Mouse (Mus musculus) hindbrain, embryonic 10.5 days (tissue): ENCODE results near the gene Tmem120b. TPM values are rescaled to one million over a fixed set of nuclear protein-coding genes. Genes with fewer than 3 reads are reported as not detected.

Source experiments
- DNase-seq: peaks from one replicate; pipeline ENCODE4 v3.0.0-alpha.2; 2017; ENCODE audit warnings: low spot score
- H3K27ac ChIP-seq: fragments of 300-500 bp; sonication (generic); 2 replicates; pipeline ENCODE4 v1.5.1; 2016; ENCODE audit warnings: mild to moderate bottlenecking, moderate library complexity
- H3K27me3 ChIP-seq: fragments of 300-500 bp; sonication (generic); 2 replicates; pipeline ENCODE4 v1.6.1; 2016; ENCODE audit warnings: mild to moderate bottlenecking; ENCODE audit not compliant: poor library complexity, insufficient read depth, severe bottlenecking
- H3K36me3 ChIP-seq: fragments of 300-500 bp; sonication (generic); 2 replicates; pipeline ENCODE4 v1.6.1; 2016; ENCODE audit warnings: mild to moderate bottlenecking, moderate library complexity
- H3K4me1 ChIP-seq: fragments of 300-500 bp; sonication (generic); replicated peaks from 2 replicates; pipeline ENCODE4 v1.6.1; 2016; ENCODE audit warnings: mild to moderate bottlenecking
- H3K4me3 ChIP-seq: fragments of 300-500 bp; sonication (generic); 2 replicates; pipeline ENCODE4 v1.5.1; 2016; ENCODE audit warnings: mild to moderate bottlenecking, moderate library complexity
- H3K9me3 ChIP-seq: fragments of 300-500 bp; sonication (generic); 2 replicates; pipeline ENCODE4 v1.6.1; 2016; ENCODE audit warnings: mild to moderate bottlenecking, moderate library complexity
- WGBS: fragments of 180-500 bp; shearing (Covaris S2); methylation state at CpG from one replicate; pipeline ENCODE4 v1.1.7; 2016; 5-methylcytosine and 5-hydroxymethylcytosine counted together
- polyA plus RNA-seq: library from polyadenylated mRNA; unstranded; fragments of >200 nt; fragmentation: Nextera tagmentation; extraction: Ambion mirVana; gene quantifications from 2 replicates; pipeline ENCODE4 v1.2.1, GENCODE M21; 2016

The Tmem120b gene
- polyA plus RNA-seq, 1 experiment from 2014 or later: 12.9 TPM

DNA sequence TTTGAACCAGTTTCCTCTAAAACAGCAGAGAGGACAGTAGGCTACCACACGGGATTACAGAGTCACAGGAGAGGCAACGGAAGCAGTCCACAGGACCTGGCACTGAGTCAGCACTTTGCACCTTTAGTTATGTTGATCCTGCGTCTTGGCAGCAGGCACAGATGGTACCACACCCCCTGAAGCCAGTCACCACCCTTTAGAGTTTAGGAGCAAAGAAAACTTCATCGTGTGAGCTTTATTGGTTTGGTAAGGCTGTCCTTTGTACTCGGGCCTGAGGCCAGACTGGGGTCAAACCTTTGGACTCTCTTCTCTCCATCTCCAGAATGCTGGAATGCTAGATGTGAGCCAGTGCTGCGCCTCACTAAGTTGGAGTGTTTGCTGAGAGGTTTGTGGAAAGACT is 32.7 kb upstream of the Tmem120b start:
- no peak overlapping the region for H3K4me3 ChIP-seq
- H3K27me3 ChIP-seq: no peaks in the 10 kb centered on the region
- H3K4me1 ChIP-seq: peaks cover 20% of the 10 kb centered on the region
- 0 out of 2 replicates have a peak, but pooled peaks cover 3% of the 10 kb centered on the region for H3K9me3 ChIP-seq
- DNase-seq: no peak
- WGBS: 36% methylated on average over 6 of the region's 6 CpGs
- H3K36me3 ChIP-seq: peaks cover 17% of the 10 kb centered on the region
- H3K27ac ChIP-seq: no peak overlapping the region

DNA sequence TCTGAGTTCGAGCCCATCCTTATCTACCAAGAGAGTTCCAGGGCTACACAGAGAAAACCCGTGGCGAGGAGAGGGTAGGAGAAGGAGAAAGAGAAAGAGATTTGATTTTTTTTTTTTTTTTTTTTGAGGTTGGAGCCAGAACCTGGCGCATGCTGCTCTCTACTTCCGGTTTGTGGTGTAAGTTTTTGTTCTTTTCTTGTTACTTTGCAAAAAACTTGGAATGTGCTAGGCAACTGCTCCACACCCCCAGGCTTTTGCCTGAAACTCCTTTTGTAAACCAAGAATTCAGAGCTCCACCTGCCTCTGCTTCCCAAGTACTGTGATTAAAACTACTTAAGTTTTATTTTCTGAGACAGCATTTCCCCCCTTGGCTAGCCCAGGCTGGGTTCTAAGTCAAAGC is 30.1 kb upstream of the Tmem120b start:
- no peak overlapping the region for H3K4me3 ChIP-seq
- H3K9me3 ChIP-seq: no peaks in the 10 kb centered on the region
- peaks cover 26% of the 10 kb centered on the region for H3K4me1 ChIP-seq
- 89% methylated on average over 5 of the region's 5 CpGs for WGBS
- no peaks in the 10 kb centered on the region for H3K27me3 ChIP-seq
- no peak overlapping the region for H3K27ac ChIP-seq
- DNase-seq: no peak
- H3K36me3 ChIP-seq: no peaks in the 10 kb centered on the region

DNA sequence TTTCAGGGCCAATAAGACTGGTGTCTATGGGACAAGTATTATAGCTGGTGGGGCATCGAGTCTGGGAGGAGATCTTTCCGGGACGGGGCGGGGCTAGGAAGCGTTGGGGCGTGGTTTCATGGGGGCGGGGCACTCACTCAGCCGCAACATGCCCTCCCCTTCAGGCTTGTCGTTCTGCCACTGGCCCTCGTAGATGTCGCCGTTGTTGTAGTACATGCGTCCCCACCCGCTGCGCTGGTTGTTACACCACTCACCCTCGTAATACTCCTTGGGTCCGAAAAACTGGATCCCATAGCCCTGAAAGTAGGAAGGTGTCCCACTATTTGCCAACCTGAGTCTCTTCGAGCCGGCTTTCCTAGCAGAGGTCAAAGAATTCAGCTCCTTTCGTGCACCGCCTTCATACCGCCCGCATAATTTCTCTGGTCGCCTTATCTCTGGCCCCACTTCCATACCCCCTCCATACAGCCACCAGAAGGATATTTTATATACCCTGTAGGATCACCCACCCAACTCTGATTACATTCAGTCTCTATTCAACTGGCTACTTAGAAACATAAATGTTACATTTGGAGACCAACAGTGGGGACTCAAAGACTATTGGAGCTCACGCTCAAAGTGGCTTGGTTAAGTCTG is 29.0 kb upstream of the Tmem120b start:
- H3K27ac ChIP-seq: peak overlapping the region; percentile 62
- WGBS: 5% methylated on average over 25 of the region's 25 CpGs

DNA sequence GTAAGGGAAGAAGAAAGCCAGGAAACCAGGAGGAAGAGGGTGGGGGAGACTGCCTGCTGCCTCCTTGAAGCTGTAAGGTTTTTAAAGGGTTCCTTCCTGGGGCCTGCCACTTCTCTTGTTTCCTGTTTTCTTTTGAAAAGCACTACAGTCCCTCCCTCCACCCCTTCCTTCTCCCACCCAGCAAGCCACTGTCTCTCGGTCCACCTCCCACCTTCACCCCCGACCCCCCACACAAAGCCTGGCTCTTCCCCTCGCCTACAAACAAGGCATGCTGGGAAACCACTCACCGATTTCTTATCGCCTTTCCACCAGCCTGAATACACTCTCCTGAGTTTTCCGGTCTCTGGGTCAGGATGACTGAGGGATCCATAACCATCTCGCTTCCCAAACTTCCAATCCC is 27.4 kb upstream of the Tmem120b start:
- peak overlapping the region; percentile 68 for H3K27ac ChIP-seq
- H3K36me3 ChIP-seq: no peaks in the 10 kb centered on the region
- 56% methylated on average over 7 of the region's 7 CpGs for WGBS
- H3K27me3 ChIP-seq: no peaks in the 10 kb centered on the region
- DNase-seq: no peak
- H3K4me3 ChIP-seq: no peak overlapping the region
- peaks cover 21% of the 10 kb centered on the region for H3K4me1 ChIP-seq
- no peaks in the 10 kb centered on the region for H3K9me3 ChIP-seq

More for the DNA sequence above, 29.0 kb upstream of the Tmem120b start:
- peak; percentile 69 for DNase-seq
- H3K4me1 ChIP-seq: peaks cover 26% of the 10 kb centered on the region
- no peaks in the 10 kb centered on the region for H3K9me3 ChIP-seq
- H3K4me3 ChIP-seq: peak overlapping the region; percentile 51
- no peaks in the 10 kb centered on the region for H3K27me3 ChIP-seq
- no peaks in the 10 kb centered on the region for H3K36me3 ChIP-seq

DNA sequence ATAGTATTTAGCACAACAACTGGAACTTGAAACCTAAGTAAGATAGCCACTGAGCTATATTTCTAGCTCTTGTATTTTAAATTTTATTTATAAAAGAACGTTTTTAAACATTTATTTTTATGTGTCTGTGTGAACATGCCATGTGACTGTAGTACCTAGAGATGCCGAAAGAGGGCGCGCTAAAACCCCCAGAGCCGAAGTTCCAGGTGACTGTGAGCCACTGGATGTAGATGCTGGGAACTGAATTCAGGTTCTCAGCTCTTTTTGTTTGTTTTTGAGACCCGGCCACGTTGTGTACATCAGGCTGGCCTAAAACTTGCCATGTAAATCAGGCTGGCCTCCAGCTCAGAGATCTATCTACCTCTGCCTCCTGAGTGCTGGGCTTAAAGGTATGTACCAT is 24.4 kb upstream of the Tmem120b start:
- H3K4me3 ChIP-seq: no peak overlapping the region
- H3K36me3 ChIP-seq: no peaks in the 10 kb centered on the region
- no peak overlapping the region for H3K27ac ChIP-seq
- H3K4me1 ChIP-seq: peaks cover 22% of the 10 kb centered on the region
- no peaks in the 10 kb centered on the region for H3K27me3 ChIP-seq
- H3K9me3 ChIP-seq: no peaks in the 10 kb centered on the region
- 19% methylated on average over 7 of the region's 7 CpGs for WGBS
- DNase-seq: no peak

DNA sequence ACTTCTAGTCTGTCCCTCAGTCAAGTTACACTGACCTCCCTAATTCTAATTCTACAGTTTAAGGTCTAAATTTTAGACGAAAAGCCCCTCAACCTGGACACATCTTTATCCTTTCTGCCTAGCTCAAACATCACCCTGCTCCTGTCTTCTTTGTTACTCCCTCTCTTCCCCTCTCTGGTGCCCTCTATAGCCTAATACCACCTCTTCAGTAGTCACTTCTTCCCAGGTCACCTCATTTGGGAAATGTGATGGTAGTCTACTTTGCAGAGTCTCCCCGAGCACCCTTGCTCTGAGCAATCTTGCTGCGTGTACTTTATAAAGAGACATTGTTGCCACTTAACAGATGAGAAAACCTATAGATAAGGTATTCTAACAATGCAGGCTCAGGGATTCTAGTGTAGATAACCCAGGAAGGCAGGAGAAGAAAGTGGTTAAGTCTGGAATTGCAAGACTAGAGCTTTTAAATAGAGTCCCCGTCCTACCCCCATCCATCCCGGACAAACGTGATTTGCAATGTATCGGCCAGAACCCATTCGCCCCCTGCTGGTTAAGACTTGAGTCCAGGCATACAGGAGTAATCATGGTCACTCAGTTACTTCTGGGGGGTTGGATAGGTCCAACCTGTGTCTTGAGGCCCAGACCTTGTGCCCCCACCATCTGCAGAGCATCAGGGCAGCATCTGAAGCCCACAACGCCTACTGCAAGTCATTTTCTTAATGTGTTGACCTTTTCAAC is 22.5 kb upstream of the Tmem120b start:
- DNase-seq: peak; percentile 53
- Histone ChIP-seq H3K27ac (0 out of 2 replicates have a peak overlapping the region, but pooled peaks have one; percentile 54), H3K27me3 (no peaks in the 10 kb centered on the region), H3K4me1 (peaks cover 21% of the 10 kb centered on the region), H3K36me3 (no peaks in the 10 kb centered on the region), H3K9me3 (no peaks in the 10 kb centered on the region), H3K4me3 (no peak overlapping the region)
- WGBS: 46% methylated on average over 9 of the region's 9 CpGs

DNA sequence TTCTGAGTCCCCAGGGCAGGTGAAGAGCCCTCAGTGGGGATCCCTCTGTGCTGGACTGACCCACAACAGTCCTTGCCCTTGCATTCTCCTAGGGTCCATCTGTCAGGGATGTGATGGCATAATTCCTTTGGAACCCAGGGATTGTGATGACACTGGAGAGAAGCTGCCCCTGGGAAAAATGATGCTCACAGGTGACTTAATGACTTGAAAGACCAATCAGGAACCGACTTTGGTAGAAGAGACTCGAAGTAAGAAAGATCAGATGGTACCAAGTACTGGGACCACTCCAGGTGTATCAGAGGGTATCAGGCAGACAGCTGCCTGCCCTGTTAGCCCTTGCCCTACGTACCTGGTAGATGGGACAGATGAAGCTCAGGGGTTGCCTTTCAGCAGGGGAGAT is 21.3 kb upstream of the Tmem120b start, which contains the start of gene Morn3:
Gene Morn3 (minus strand): TSS at position 101 of the 400 bp plus-strand sequence.
- Histone ChIP-seq H3K36me3 (no peaks in the 10 kb centered on the region), H3K4me3 (no peak within 1 kb of the TSS), H3K27ac (peak within 1 kb of the TSS; percentile 54; the same call in 1 of the 2 replicates), H3K4me1 (peaks cover 16% of the 10 kb centered on the region), H3K27me3 (no peaks in the 10 kb centered on the region), H3K9me3 (0 out of 2 replicates have a peak, but pooled peaks cover 3% of the 10 kb centered on the region)
- WGBS: 84% methylated on average over 3 of the region's 3 CpGs
- no peak for DNase-seq

DNA sequence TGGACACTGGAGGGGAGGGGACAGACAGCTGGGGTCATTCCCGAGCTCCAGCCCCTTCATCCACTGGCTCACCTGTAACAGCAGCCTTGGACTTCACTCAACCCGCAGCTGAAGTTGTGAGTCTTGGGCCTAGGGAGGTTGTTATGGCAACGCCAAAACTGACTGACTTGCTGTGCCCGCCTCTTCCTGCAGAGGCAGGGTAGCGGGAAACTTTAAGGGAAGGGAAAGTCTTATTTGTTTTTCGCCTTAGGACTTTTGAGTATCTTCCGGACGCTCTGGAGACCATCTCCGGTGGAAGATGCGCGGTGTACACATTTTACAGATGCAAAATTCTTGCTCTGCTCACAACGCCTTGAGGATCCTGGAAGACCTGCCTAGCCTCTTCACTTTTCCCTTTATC is 18.9 kb upstream of the Tmem120b start:
- Histone ChIP-seq H3K27me3 (no peaks in the 10 kb centered on the region), H3K4me1 (peaks cover 16% of the 10 kb centered on the region), H3K27ac (peak overlapping the region; percentile 84), H3K9me3 (0 out of 2 replicates have a peak, but pooled peaks cover 4% of the 10 kb centered on the region), H3K4me3 (peak overlapping the region; percentile 46), H3K36me3 (no peaks in the 10 kb centered on the region)
- peak; percentile 69 for DNase-seq
- WGBS: 3% methylated on average over 12 of the region's 12 CpGs

DNA sequence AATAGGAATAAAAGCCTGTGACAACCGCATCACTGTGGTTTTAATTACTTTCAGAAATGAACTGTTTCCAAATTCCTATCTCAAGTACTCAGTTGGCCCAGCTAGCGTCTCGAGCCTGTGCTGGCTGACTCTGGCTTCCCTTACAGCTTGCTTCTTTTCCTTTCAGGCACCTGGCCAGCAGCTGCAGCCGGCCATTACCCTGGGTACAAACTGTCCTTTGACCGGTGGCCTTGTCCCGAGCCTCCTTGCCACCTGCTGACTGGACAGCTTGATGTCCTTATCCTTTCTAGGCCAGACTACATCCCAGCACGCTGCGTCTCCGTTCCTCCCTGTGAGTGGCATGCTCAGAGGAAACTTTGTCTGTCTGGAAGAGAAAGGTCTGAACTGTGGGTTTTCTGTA is 17.3 kb upstream of the Tmem120b start:
- no peak overlapping the region for H3K27ac ChIP-seq
- H3K4me1 ChIP-seq: peaks cover 13% of the 10 kb centered on the region
- no peaks in the 10 kb centered on the region for H3K27me3 ChIP-seq
- H3K9me3 ChIP-seq: 0 out of 2 replicates have a peak, but pooled peaks cover 4% of the 10 kb centered on the region
- no peaks in the 10 kb centered on the region for H3K36me3 ChIP-seq
- no peak for DNase-seq
- no peak overlapping the region for H3K4me3 ChIP-seq
- WGBS: 87% methylated on average over 9 of the region's 9 CpGs

DNA sequence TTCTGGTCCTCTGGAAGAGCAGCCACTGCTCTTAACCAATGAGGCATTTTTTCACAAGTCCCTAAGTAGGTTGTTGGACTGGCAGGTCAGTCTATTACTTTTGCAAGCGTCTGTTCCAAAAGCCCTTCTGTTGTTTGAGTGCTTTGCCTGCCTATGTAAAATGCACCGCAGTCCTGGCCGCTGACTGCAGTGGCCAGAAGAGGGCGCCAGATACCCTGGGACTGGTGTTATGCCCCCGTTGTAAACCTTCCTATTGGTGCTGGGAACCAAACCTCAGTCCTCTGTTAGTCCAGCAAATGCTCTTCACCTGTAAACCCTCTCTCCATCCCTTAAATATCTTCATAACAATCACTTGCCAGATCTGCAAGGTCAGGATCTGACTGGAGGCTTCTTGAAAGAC is 16.5 kb upstream of the Tmem120b start:
- Histone ChIP-seq H3K36me3 (no peaks in the 10 kb centered on the region), H3K27ac (no peak overlapping the region), H3K4me3 (no peak overlapping the region), H3K9me3 (0 out of 2 replicates have a peak, but pooled peaks cover 4% of the 10 kb centered on the region), H3K4me1 (peaks cover 13% of the 10 kb centered on the region), H3K27me3 (no peaks in the 10 kb centered on the region)
- 80% methylated on average over 5 of the region's 5 CpGs for WGBS
- DNase-seq: no peak

DNA sequence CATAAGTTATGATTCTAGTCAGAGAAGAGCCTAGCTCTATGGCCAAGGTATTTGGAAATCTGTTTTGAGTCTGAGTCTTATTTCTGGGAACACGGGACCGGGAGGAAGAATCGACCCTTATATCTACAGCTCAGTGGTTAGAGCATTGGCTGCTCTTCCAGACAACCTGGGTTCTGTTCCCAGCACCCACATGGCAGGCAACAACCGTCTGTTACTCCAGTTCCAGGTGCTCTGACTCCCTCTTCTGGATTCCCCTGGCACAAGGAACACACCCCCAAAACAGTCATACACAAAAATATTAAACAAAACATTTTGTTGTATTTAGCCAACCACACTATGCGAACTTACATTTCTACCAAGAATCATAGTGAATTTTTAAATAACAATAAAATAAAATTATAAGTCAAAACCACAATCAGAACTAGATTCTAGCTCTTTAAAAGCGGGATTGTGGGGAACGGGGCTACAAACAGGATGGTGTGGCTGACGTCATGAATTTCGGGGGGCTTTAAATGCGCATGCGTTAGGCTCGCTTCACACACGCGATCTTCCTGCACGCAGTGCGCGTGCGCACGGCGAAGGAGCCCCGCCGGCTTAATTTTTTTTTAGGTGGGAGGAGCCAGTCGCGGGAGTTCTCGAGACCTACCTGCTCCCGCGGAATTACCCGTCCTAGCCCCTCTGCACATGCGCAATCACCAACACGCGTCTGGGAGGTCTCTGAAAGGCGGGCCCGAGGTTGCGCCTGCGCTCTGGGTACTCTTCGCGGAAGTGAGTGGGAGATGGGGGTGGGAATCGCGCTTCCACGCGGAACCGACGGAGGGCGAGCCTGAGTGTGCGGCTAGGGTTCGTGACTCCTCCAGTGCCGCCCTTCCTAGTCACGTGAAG is 10.6 kb upstream of the Tmem120b start:
- no peaks in the 10 kb centered on the region for H3K36me3 ChIP-seq
- H3K27me3 ChIP-seq: no peaks in the 10 kb centered on the region
- WGBS: 8% methylated on average over 48 of the region's 48 CpGs
- H3K9me3 ChIP-seq: no peaks in the 10 kb centered on the region
- peaks cover 12% of the 10 kb centered on the region; the same call in 1 of the 2 replicates for H3K4me1 ChIP-seq
- H3K27ac ChIP-seq: peak overlapping the region; percentile 85
- H3K4me3 ChIP-seq: peak overlapping the region; percentile 51
- DNase-seq: peak; percentile 100

DNA sequence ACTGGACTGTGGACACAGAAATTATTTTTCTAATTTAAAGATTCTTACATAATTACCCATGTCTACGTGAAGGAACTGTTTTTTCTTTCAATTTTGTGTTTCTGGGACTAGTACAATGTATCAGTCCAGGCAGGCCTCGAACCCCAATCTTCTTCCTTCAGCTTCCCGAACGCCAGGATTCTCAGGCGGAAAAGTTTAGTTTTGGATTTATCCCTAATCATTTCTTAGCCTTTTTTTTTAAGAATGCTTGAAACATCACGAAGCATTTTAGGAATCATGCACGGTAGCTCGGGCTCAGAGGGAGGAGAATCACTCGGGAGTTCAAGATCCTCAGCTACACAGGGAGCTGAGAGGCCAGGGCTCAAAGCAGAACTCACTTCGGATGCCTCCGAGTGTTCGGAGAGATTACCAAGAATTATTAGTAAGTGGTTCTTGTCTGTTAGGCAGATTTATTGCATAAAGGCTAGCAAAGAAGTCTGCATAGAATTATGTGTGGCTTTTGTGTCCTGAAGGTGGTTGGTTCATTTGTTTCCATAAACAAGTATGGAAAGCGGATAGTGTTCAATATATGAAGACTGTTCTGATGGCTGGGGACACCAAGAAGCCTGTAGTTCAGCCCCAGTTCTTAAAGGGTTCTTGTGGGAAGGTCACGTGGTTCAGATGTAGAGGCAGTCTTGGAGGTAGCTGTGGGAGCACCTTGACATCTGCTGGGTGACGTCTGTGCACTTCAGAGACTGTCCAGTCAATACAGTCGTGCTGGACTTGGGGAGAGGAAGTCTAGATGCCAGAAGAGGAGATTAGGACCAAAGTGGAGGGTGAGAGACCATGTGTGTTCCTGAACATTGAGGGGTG is 9.7 kb upstream of the Tmem120b start:
- Histone ChIP-seq H3K27ac (peak overlapping the region; percentile 85), H3K4me1 (peaks cover 12% of the 10 kb centered on the region; the same call in 1 of the 2 replicates), H3K4me3 (peak overlapping the region; percentile 51), H3K36me3 (no peaks in the 10 kb centered on the region), H3K9me3 (no peaks in the 10 kb centered on the region), H3K27me3 (no peaks in the 10 kb centered on the region)
- no peak for DNase-seq
- 49% methylated on average over 16 of the region's 16 CpGs for WGBS
